8 mouse cellular contexts compared by ENCODE assay signal in the genomic region with DNA sequence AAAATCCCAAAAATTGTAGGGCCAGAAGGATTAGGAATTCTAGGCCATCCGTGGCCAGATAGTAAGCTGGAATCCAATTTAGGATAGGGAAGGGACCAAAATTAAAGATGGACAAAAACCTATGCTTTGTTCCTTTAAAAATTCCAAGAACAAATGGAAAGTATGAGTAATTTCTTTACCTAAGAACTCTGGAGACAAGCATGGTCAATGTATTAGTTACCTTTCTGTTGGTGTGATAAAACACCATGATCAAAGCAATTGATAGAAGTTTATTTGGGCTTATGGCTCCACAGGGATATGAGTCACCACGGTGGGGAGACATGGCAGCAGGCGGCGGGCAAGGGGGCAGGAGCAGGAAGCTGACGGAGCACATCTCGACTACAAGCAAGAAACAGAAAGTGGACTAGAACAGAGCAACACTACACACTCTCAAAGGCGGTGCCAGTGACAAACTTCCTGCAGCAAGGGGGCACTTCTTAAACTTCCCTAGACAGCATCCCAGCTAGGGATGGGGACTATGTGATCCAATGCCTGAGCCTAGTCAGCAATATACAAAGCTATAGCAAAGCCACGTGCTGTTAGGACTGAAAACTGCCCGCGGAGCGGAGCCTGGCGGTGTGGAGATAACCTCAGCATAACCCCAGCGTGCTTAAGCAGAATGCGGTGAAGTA. TPM values are rescaled to one million over a fixed set of nuclear protein-coding genes. Genes with fewer than 3 reads are reported as not detected.
DNase-seq lines count a peak whose midpoint lies in the region; ATAC-seq and TF ChIP-seq lines count a peak whose summit lies in the region.

No protein-coding gene starts in this region.

- intact Hi-C loops in heart, postnatal 25 days (cut with DNase I), result no loop called here

- ATAC-seq in liver, embryonic 14.5 days (ENCODE audit: insufficient read depth), result peak; percentile 81

- peaks cover 45 to 51% of the 10 kb centered on the region in 2 experiments for H3K4me1 ChIP-seq in liver, embryonic 14.5 days (replicated peaks; ENCODE audit: control insufficient read depth in 2 of 2, insufficient read depth in 2 of 2, low read length in 1 of 2)
- H3K4me1 ChIP-seq in midbrain, embryonic 10.5 days, result 0 out of 2 replicates have a peak, but pooled peaks cover 2% of the 10 kb centered on the region

- WGBS in liver, embryonic 14.5 days (ENCODE audit: insufficient replicate concordance), result 15% methylated on average over 14 of the region's 14 CpGs
- 84% methylated on average over 14 of the region's 14 CpGs for WGBS in midbrain, embryonic 10.5 days

- H3K4me2 ChIP-seq in liver, embryonic 14.5 days (ENCODE audit: low read depth), result peak overlapping the region; percentile 72

- TF ChIP-seq EP300 in liver, embryonic 14.5 days (IDR thresholded peaks at IDR 0.05; ENCODE audit: low read depth), result peak; percentile 72

- no peaks in the 10 kb centered on the region for H3K9me3 ChIP-seq in liver, embryonic 14.5 days (ENCODE audit: control insufficient read depth, low read length)
- H3K9me3 ChIP-seq in midbrain, embryonic 10.5 days (replicated peaks), result no peaks in the 10 kb centered on the region

- DNase-seq in heart, adult 18-20 months, result peak; percentile 40 to 64
- no peak for DNase-seq in heart, postnatal 25 days (ENCODE audit: low spot score)
- peak; percentile 69 for DNase-seq in c-Kit-positive CD71-positive TER-119-negative erythroid progenitor cells, embryonic 14.5 days (ENCODE audit: low read depth)
- peak; percentile 69 to 70 (median 70) for DNase-seq in liver, embryonic 14.5 days (ENCODE audit: low read depth in 3 of 3, low spot score in 3 of 3)
- DNase-seq in spleen, postnatal 10 days (ENCODE audit: low spot score in 2 of 2), result peak; percentile 60 to 62
- DNase-seq in midbrain, embryonic 10.5 days (ENCODE audit: low spot score), result no peak
- no peak for DNase-seq in gastrocnemius, adult 8-10 months (ENCODE audit: low spot score in 2 of 2)
- DNase-seq in kidney, postnatal 10 days, result no peak

- H3K27ac ChIP-seq in liver, embryonic 14.5 days, result peak overlapping the region; percentile 73
- no peak overlapping the region for H3K27ac ChIP-seq in midbrain, embryonic 10.5 days (replicated peaks)

- H3K27me3 ChIP-seq in liver, embryonic 14.5 days (ENCODE audit: control insufficient read depth, insufficient read depth, low read length), result no peaks in the 10 kb centered on the region
- H3K27me3 ChIP-seq in midbrain, embryonic 10.5 days (ENCODE audit: low read depth, poor library complexity, severe bottlenecking), result no peaks in the 10 kb centered on the region

- H3K36me3 ChIP-seq in liver, embryonic 14.5 days (replicated peaks; ENCODE audit: control insufficient read depth, insufficient read depth, low read depth), result no peaks in the 10 kb centered on the region
- no peaks in the 10 kb centered on the region for H3K36me3 ChIP-seq in midbrain, embryonic 10.5 days

- peak overlapping the region; percentile 41 to 74 for H3K4me3 ChIP-seq in liver, embryonic 14.5 days (ENCODE audit: insufficient read depth in 1 of 2, low read depth in 2 of 2, low read length in 2 of 2)
- no peak overlapping the region for H3K4me3 ChIP-seq in midbrain, embryonic 10.5 days

- TF ChIP-seq CTCF in liver, embryonic 14.5 days (IDR thresholded peaks at IDR 0.05; ENCODE audit: low read depth), result peak; percentile 30

- peak overlapping the region; percentile 47 for H3K9ac ChIP-seq in liver, embryonic 14.5 days (replicated peaks)

RNA-seq across cellular contexts. Expression of gene Fam69a, which starts 26.2 kb away (rescaled TPM):
- total RNA-seq in heart, adult 18-20 months (2021), result 10 to 100 TPM; 11.7 to 12.5 TPM
- 10 to 100 TPM in 1 of 2 experiments, 1 to 10 TPM in 1; 8.0 to 10.9 TPM for total RNA-seq in heart, postnatal 25 days (2021)
- 0.88 and 1.8 TPM in 2 replicates for polyA plus RNA-seq in liver, embryonic 14.5 days (2012; rRNA removed)
- 8.0 TPM in 2 replicates for polyA plus RNA-seq in liver, embryonic 14.5 days (2014; fragmentation: Nextera tagmentation; extraction: Ambion mirVana)
- polyA plus RNA-seq in midbrain, embryonic 10.5 days (2016; fragmentation: Nextera tagmentation; extraction: Ambion mirVana), result 18.3 and 21.5 TPM in 2 replicates
- 10 to 100 TPM; 29.3 to 38.2 (median 31.6) TPM for total RNA-seq in gastrocnemius, adult 8-10 months (2022)

Comparison
In these comparisons a context has a peak if more than half of its experiments do, and no peak if none do; other contexts are left out.
1. DNase-seq: peak in heart, adult 18-20 months (2 of 2), c-Kit-positive CD71-positive TER-119-negative erythroid progenitor cells, embryonic 14.5 days (single experiment), liver, embryonic 14.5 days (3 of 3) and spleen, postnatal 10 days (2 of 2); none in heart, postnatal 25 days (single experiment), midbrain, embryonic 10.5 days (single experiment), gastrocnemius, adult 8-10 months (0 of 2) and kidney, postnatal 10 days (single experiment).